Mouse (Mus musculus) lung, postnatal 10 days (tissue): Measurements from ENCODE around the gene Nrxn1.
A peak's percentile ranks its signal among the peaks of the same experiment; 100 is the strongest.

ENCODE experiments used
- DNase-seq: peaks from one replicate; pipeline ENCODE4 v3.0.0; 2021

Gene Nrxn1

DNA sequence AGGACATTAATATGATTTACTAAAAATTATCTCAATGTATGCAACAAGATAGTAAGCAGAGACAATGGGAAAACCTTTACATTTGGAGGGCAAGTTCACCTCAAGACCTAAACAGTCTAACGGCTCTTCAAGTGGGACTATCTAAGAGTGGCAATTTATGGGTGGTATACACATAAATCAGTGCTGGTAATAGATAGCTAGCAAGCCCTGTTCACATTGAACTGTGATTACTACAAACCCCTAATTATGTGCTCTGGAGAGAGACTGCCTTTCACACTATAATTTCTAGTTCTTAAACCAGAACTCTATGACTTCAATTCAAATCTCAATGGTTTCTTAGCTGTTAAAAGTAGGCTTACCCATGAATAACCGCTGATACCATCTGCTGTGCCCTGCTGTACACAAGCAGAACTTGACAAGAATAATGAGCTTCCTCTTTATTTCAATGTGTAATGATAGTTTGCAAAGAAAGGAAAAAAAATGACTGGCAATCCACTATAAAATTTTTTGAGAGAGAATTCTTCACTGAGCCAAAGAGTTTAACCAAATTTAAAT lies 453.8 kb downstream of the Nrxn1 start:
- no peak for DNase-seq

DNA sequence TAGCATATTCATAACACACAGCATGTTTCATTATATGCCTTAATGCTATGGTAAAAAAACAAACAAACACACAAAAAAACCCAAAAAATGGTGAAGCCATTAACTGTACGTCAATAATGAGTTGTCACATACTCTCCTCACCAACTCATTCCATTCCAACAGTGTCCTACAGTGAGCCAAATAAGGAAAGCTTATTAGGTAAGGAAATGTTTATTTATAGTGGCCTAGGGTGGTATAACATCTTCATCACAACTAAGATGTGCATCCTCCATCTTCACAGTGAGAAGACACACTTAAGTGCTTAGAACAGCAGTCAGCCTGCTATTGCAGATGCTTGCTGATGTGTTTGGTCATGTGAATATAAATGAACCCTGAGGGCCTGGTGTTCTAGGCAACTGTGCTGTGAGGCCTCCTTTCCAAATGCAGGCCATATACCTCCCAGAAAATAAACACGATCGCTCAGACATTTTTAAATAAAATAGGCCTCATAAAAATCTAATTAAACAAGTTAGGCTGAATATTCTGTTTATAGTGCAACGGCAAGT lies 454.6 kb downstream of the Nrxn1 start:
- DNase-seq, result no peak

DNA sequence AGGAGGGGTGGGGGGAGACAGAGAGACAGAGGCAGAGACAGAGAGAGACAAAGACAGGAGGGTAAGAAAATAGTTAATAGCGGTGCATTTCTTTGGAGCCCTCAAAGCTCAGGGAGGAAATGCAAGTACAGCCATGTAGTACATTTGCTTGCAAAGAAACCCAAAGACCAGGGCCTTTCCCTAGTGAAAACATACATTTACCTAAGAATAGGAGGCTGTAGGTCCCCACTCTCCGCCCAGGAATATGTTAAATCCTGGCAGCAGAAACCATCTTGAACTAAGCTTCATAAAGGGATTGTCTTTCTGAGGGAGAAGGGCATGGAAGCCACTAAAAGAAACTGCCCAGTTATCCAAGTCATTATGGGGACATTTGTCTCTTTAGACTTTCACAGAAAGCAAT lies 461.5 kb downstream of the Nrxn1 start:
- DNase-seq, result no peak

DNA sequence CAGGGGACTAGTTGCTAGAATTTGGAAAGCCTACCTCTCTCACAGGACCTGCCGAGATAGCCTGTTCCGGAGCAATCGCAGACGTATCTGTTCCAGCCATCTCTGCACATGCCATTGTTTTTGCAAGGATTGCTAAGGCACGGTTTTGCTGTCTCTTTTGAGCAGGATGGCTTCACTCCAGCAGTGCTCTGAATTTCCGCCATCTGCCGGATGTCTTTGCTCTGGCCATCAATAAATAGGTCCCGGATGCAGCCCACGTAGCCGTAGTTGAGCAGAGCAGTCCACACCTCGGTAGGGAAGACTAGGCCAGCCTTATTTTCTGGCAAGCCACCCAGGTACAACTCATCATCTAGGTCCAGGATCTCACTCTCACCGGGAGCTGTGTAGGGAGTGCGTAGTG lies 463.0 kb downstream of the Nrxn1 start:
- DNase-seq, result peak; percentile 2

DNA sequence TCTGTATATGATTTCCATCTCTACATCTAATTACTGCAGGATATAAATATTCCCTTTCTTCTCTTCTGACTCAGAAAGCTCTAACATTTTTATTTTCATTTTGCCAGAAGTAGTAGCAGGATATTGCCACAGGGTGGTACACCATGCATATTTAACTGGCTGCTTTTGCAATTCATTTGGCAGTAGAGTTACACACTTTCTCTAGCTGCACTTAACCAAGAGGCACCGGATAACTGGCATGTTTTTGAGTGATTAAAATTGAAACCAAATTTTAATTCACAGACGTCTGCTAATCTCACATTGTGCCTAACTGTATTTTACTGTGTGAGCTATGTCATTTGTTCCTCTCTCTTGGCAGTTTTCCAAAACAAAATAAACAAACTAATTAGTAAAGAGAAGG lies 464.4 kb downstream of the Nrxn1 start:
- DNase-seq, result peak; percentile 5

DNA sequence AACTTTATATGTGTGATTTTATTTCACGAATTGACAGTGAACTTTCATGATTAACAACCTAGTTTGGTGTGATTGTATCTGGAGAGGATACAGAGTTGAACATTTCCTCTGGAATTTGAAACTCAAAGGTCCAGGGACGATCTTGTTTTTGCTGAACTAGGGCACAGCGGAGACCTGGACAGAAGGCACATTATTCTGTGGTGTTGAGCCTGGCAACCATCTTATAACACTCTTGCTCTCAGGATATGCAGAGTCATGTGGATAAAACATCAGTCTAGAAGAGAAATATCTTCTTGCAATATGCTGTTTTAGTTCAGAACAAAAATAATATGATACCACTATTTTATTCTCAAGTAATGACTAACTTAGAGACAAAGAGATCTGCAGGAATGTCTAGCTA lies 464.9 kb downstream of the Nrxn1 start:
- DNase-seq, result no peak

DNA sequence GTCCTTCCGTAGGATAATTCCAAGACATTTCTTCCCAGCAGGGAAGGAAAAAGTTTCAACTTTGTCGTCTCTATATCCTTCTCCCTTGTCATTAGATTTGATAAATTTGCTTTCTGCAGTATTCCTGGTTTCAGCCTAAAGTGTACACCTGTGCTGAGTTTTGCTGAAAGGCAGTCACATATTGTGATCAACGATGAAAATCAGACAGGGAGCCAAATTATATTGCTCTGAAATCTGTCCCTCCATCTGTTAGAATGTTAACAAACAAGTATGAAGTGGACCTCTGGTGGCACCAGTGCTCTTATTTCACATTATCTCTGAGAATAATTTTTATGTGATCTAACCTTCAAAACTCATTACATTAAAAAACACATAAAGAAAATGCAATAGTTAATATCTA lies 465.5 kb downstream of the Nrxn1 start:
- DNase-seq, result no peak

DNA sequence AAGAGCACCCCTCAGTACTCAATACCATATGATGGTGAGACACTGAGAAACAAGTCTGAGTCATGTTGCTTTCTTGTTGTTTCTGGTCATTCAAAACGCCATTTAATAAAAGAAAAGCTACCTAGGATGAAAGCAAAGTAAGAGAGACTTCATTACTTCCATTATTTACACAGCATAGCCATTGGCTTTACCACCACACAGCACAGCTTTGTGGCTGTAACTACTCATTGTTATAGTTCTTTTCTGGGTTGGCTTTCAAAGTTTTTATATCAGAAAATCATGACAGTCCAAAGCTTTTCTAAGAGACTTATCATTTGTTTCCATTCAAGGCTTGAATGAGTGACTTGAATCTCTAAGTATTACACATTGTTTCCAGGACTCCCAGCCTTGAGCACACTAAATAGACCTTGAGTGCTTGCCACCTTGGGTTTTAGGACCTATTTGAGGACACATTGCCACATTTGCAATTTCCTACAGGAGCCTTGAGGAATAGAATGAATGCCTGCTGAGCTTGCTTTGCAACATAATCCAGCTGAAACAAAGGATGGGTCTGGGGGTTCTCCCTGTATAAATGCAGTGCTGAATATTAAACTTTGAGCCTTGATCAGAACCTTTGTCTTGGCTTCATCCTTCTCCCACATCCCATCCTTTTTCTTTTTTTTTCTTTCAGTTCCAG lies 468.1 kb downstream of the Nrxn1 start:
- DNase-seq, result no peak

DNA sequence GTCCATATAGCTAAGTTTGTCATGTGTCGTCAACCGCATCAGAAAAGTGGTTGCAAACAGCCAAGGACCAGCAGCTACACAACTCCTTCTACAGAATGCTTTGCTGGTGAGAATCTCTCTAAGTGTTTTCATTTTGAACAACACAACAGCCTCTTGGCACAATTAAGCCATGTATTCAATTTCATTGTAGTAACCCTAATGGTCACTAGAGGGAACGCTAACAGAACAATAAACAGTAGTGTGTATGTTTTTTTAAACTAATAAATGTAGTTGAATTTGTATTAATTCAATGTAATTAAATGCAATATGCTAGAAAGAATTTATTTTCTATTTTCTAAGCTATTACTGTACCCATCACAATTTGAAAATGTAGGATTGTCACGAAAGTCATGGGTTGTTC lies 471.0 kb downstream of the Nrxn1 start:
- DNase-seq, result no peak

DNA sequence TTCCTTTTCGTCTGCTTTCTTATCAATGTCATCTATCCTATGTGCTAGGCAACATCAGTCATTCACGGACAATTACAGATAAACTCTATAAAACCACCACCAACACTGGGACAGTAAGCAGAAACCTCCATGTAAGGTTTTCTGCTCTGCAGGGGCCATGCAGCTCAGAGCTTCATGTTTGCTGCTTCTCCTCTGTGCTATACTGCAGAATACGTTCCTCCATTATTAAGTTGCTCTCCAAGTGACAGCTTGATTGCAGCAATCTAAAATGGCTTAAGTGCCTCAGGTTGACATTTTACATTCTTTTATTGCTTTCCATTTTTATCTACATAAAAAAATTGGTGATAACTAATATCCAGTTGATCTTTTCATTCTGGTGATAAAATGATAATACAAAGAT lies 477.9 kb downstream of the Nrxn1 start:
- DNase-seq, result no peak

DNA sequence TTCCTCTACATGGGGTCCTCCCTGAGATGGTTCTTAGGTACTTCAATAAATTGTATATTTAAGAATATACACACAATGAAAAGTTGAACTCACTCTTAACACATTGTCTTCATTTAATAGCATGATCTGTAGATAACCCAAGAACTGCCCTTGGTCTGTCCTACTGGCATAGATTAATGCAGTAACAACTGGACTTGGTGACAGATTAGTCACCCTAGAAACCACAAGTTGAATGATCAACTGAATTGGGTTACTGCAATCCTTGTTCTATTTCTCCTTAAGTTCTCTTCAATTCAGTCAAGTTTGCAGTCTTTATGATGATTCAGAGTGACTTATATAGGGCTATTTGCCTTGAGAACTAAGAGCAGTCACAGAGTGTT lies 485.5 kb downstream of the Nrxn1 start:
- DNase-seq, result no peak

DNA sequence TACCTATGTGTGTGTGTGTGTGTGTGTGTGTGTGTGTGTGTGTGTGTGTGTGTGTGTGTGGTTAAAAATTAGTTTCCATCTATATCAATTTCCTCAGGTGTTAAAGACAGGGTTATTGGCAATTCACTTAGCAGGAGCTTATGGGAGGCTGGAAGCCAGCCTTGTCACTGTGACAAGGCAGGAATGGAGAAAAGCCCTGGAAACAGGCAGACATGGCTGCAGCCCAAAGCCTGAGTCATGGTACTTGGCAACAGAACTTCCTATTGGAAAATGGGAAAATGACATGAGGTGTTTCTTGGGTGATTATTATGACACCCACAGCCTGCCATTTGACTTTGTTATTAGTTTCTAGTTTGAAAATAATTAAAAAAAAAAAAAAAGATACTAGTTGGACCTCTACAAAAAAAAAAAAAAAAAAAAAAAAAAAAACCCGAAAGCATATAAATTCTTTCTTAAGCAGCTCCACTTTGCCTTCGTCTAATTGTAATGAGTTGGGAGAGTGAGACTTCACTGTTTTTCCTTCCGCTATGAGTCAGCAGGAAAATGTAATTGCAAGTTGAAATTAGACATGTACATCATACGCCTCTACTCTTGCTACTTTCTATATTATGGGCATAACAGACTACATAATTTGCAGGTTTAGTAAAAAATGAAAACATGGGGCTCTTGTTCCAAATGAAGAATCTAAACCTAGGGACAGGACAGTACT lies 486.0 kb downstream of the Nrxn1 start:
- DNase-seq, result no peak

DNA sequence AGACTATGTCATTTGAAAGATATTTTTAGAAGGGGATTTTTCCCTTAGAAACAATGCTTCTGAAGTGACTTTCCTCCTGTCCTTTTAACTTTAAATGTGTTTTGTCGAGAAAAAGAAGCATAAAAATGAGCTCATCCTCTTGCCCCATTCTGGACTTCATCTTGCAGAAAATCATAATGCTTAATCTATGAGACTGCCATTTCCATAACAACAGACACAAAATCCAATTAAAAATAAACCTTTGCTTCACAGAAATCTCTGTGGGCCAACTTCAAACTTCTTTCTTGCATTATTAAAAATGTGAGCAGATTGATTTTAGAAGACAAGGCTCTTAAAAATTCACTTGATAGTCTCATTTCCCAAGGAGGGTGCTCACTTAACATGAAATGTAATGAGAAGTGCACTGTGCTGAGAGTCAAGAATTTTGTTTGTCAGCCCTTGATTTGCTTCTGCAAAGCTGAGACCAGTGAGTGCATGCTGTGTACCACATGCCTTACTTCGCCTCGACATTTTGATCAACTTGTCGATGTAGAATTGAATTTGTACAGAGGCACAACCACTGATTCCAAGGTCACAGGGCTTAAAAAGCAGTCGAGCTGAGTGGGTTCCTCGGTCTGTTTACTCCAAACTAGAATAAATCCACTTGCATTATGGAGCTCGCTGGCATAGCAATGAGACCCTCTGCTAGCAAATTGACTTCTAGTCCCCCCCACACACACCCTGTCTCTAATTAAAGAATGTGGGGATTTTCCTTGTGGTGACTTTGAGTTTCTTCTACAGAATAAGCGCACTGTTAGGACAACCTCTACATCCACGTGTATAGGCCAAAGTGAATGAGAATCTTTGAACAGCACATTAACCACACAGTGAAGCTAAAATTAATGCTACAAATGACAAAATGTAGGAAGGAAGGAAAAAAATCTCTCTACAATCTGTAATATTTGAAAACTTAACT lies 493.0 kb downstream of the Nrxn1 start:
- DNase-seq, result no peak

DNA sequence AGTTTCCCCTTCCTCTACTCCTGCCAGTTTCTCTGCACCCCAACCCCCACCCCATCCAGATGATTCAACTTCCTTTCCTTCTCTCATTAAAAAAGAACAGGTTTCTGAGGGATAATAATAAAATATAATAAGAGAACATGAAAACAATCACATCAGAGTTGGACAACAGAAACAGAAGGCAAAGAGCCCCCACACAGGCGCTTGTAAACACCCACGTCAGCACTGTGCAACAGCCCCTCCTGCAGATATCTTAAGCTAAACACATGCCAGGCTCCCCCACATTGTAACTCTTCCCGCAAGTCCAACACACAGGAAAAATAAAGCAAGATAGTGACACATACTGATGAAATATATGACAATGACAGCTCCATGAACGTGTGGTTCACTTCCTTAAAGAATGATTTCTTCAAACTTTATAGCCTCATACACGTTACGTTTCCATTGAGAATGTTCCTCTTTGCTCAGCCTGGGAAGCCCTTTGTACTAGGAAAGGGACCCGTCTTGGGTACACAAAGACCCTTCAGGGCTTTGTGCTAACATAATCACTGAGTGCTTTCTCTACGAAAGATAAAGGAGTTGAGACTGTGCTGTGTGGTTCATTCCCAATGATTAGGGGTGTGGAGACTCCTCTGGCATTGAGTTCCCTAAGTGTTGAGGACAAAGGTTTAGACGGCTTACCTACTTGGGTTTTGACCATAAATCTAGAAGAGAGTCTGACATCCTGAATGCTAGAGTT lies 497.9 kb downstream of the Nrxn1 start:
- no peak for DNase-seq

DNA sequence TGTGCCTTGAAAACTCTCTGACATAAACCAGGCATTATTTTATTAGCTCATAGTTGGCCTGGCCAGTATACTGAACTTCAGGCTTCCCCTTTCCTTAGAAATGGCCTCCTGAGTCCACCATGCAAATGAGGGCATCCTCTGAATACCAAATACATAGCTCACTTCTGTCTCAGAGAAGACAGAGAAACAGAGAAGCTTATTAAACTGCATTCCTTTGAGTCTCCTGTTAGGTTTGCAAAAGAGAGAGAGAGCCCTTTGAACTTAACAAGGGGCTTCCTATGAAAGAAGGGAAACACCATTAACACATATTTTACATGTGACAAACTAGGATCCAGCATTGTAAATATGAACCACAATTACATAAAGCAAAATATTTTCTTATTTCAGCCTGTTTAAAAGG lies 506.0 kb downstream of the Nrxn1 start:
- no peak for DNase-seq

DNA sequence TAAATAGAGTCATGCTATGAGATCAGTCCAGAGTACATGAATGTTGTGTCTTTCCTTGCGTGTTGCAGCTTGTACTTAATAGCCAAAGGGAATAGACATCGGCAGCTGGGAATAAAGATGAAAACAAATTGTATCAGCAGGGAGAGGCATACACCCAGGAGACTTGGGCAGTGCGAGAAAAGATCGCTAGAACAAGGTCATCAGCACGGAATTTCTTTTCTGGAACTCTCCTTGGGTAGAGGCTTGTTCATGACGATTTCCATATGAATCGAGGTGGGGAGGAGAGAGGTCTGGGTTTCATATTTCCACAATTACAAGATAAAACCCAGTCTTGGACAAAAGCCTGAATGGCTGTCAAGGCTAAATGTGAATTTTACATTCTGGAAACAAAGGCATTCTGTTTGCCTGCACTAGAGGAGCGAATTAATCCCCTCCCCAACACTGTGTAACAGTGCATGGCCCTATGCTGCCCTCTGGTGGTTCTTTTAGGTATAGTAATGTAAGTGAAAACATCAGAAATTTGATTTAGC lies 508.1 kb downstream of the Nrxn1 start:
- DNase-seq, result peak; percentile 53

DNA sequence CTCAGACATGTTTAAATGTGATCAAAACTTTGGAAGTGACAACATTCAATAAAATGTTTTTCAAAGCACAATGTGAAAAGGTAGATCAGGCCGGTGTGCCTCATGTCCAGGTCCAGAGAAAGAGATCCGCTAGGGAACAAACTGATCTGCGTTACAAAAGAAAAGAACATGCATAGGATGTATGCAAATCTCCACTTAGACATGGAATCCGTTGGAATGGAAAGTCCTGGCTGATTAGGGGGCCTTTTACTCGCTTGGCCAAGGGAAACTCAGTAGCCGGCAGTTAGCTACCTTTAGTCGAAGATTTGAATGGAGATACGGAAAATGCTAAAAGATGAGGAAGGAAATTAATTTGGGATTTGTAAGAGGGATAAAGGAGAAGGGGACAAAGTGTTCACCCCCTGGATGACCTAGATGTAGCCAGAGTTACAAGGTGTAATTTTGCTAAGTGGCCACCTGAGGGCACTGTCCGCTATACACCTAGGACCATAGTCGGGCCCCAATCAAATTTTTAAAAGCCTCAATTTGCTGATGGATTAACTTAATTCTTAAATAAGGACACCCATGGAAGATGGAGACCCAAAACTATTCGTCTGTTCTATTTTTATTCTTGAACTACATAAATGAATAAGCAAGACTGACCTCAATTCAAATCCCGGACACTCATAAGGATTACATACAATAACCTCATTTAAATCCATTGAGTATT lies 508.9 kb downstream of the Nrxn1 start:
- DNase-seq, result no peak

DNA sequence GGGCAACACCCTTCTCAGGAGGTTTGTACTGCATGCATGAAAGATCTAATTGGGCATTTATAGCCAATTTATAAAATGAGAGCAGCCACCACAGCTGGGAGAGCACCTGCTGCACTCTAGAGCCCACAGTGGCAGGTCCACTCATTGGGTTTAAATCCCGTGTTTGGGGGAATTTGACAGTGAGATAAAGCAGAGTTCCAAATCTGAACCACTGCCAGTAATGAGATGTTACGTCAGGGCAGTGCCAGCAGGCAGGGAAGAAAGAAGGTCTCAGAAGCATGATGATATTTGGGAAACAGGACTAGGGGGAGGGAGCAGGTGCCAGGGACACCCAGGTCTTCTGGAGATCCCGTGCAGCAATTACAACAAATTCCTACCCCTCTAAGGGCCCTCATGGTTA lies 509.7 kb downstream of the Nrxn1 start:
- no peak for DNase-seq

DNA sequence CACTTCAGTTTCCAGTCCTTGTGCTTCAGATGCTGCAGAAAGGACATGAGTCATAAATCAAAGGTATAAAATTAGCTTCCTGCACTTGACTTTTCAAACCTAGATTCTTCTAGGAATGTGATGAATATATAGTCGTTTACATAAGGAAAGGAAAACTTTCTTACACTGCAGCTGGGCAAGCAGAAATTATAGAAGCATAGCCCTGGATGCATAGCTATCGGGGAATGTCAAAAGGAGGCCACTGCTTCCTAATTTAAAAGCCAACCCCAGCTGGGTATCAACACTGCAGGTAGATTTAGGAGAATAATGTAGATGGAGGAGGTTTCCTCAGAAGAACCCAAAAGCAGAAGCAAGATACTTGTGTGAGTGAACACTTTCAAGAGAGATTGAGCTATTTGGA lies 523.0 kb downstream of the Nrxn1 start:
- DNase-seq, result no peak

DNA sequence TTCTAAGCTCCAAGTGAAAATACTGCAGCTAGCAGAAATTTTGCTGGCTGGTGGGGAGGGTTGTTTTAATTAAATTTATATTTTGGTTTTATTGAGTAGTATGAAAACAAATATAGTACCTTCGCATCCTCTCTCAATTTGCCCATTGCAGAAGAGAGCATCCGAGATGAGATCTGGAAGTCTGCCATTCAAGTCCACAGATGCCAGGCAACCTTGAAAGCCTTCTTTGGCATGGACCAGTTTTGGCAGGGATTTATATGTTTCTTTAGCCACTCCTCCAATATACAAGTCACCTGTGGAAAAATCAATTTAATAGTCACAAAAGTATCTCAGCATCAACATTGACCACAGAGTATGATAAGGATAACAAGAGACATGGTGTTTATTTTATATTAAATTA lies 527.7 kb downstream of the Nrxn1 start:
- no peak for DNase-seq

DNA sequence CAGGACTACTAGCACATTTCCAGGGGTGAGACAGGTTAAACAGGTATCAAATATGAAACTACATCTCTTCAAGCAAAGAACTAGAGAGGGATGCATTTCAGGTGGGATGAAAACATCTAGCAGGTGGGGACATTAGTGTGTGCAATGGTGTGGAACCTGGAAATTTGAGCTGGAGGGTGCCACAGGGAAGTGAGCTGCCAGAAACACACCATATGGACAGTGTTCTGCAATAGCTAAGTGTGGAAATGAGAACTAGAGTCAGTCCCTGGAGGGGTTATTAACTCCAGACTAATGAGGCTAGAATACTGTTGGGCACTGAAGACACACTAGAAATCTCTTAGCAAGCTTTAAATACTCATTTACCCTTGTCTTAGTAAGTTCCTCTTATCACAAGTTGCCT lies 536.5 kb downstream of the Nrxn1 start:
- DNase-seq, result no peak

DNA sequence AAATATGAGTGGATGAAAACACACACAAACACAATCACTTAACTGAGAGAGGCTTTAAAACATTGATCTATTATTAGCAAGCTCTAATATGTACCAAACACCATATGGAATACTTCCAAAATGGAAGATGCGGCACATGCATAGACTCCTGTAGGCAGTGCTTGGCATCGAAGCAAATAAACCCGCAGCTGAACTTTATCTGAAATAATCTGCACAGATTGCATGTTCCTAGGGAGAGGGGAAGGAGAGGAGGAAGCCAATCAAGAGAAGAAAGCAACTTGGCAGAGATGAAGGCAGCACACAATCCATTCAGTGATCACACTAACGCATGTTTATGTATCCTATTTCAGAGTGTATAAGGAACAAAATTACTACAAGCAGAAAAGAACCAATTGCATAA lies 542.5 kb downstream of the Nrxn1 start:
- no peak for DNase-seq
